Mouse (Mus musculus): ENCODE results near the gene Myo1b.
A peak's percentile ranks its signal among the peaks of the same experiment; 100 is the strongest.

Gene Myo1b

DNA sequence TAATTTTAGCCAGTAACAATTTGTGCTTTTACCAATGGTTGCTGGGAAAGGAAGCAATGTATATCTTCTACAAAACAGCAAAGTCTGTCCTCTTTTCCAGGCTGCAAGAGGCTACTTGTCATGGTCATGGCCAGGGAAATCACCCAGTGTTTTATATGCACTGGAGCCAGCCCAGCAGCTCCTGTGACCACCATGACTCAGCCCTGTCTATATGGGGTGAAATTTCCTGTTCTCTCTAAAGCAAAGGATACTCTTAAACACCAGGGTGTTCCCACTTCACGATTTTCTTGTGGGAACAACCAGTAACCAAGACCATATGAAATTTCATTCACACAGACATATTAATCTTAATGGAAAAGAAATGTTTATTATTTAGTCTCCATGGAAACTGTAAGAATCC lies 107.6 kb downstream of the Myo1b start:
- Histone ChIP-seq H3K9me3 (ENCODE audit: low read length) (no peaks in the 10 kb centered on the region), H3K4me1 (replicated peaks; ENCODE audit: low read depth, low read length) (no peaks in the 10 kb centered on the region), H3K36me3 (ENCODE audit: insufficient read depth, low read length) (no peaks in the 10 kb centered on the region), H3K4me3 (replicated peaks; ENCODE audit: low read length) (no peak overlapping the region), H3K27me3 (ENCODE audit: insufficient read depth, low read length) (no peaks in the 10 kb centered on the region)
- TF ChIP-seq POU5F1 (IDR thresholded peaks at IDR 0.05; ENCODE audit: borderline replicate concordance, low read length) (no peak), CTCF (conservative IDR thresholded peaks at IDR 0.05; ENCODE audit: low read length) (no peak), NANOG (IDR thresholded peaks at IDR 0.05; ENCODE audit: borderline replicate concordance, low read length) (no peak)

DNA sequence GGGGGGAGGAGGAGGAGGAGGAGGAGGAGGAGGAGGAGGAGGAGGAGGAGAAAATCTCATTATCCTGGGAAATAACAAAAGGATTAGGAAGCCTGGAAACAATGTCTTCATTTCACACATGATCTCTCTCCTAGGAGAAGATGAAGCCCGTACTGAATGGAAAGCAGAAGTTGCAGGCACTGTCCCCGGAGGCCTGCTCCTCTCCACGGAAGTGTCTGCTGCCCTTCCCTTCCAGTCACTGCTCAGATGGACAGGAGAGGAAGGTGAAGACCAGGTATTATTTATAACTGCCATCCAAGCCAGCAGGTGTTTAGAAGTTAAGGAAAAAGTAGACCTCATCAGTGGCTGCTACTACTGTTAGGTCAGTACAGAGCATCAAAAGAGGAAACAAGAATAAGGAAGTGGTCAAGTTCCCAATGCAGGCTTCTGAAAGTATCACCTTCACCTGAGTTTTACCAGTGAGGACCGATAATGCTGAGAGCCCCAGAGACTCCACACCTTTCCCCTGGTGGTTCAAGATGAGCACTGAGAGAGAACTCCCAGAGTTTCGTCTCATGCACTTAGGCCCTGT lies 110.7 kb downstream of the Myo1b start:
- Histone ChIP-seq H3K36me3 (ENCODE audit: insufficient read depth, low read length) (0 out of 2 replicates have a peak, but pooled peaks cover 4% of the 10 kb centered on the region), H3K9me3 (ENCODE audit: low read length) (no peaks in the 10 kb centered on the region), H3K4me1 (replicated peaks; ENCODE audit: low read depth, low read length) (peaks cover 3% of the 10 kb centered on the region; the same call in 1 of the 2 replicates), H3K4me3 (replicated peaks; ENCODE audit: low read length) (no peak overlapping the region), H3K27me3 (ENCODE audit: insufficient read depth, low read length) (no peaks in the 10 kb centered on the region)
- TF ChIP-seq CTCF (conservative IDR thresholded peaks at IDR 0.05; ENCODE audit: low read length) (no peak), POU5F1 (IDR thresholded peaks at IDR 0.05; ENCODE audit: borderline replicate concordance, low read length) (no peak), NANOG (IDR thresholded peaks at IDR 0.05; ENCODE audit: borderline replicate concordance, low read length) (no peak)

DNA sequence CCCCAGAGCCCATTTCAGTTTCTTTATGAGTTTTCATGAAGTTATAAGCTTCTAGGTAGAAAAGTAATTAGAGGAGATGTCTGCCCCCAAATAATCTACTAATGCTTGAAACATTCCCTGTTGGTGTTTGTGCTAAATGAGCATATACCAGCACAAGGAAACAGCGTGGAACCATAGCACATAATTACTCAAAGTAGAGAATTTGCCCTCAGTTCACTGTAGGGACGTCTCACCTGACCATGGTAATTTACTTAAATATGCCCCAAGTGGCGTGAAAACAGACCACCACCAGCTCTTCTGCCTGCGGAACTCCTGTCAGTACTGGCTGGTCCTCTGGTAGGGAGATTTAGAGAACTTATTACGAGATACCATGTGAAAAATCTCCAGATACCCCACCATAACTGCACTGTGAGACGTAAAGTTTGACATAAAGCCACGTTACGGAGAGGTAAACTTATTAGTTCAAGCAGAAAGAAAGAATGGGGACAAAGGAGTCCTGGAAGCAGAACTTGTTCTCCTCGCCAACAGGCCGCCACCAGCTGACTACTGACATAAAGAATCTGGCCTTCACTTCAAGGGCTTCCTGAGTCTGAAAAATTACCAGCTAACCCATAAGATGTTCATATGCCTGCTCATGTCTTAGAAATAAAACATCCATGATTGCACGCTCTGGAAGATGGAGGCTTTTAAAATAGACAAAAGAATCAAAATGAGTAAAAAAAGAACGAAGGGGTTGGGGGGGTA lies 111.4 kb downstream of the Myo1b start:
- no peak overlapping the region for H3K4me3 ChIP-seq (replicated peaks; ENCODE audit: low read length)
- TF ChIP-seq POU5F1 (IDR thresholded peaks at IDR 0.05; ENCODE audit: borderline replicate concordance, low read length) (no peak), NANOG (IDR thresholded peaks at IDR 0.05; ENCODE audit: borderline replicate concordance, low read length) (no peak), CTCF (conservative IDR thresholded peaks at IDR 0.05; ENCODE audit: low read length) (no peak)
- H3K9me3 ChIP-seq (ENCODE audit: low read length) = no peaks in the 10 kb centered on the region
- no peaks in the 10 kb centered on the region for H3K27me3 ChIP-seq (ENCODE audit: insufficient read depth, low read length)
- H3K4me1 ChIP-seq (replicated peaks; ENCODE audit: low read depth, low read length) = peaks cover 3% of the 10 kb centered on the region; the same call in 1 of the 2 replicates
- H3K36me3 ChIP-seq (ENCODE audit: insufficient read depth, low read length) = 0 out of 2 replicates have a peak, but pooled peaks cover 9% of the 10 kb centered on the region

DNA sequence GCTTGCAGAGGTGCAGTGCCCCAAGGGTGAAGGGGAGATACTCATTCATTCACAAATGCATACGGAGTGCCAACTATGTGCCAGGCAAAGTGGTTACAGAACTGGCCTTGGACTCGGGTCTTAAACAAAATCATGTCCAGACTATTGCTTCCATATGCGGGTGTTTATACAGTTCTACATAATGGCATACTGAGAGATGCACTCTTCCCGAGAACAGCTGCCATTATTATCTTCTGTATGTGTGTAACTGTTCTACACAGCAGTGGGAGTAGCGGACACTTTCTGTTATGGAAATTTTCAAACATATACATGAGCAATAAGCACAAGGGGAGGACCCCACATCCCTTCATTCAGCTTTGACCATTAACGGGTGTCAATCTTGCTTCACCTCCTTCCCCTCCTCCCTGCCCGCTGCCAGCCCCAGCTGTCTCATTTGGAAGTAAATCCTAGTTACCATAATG lies 117.8 kb downstream of the Myo1b start:
- peaks cover 13% of the 10 kb centered on the region for H3K4me1 ChIP-seq (replicated peaks; ENCODE audit: low read depth, low read length)
- TF ChIP-seq CTCF (conservative IDR thresholded peaks at IDR 0.05; ENCODE audit: low read length) (no peak), POU5F1 (IDR thresholded peaks at IDR 0.05; ENCODE audit: borderline replicate concordance, low read length) (no peak)
- 0 out of 2 replicates have a peak, but pooled peaks cover 9% of the 10 kb centered on the region for H3K36me3 ChIP-seq (ENCODE audit: insufficient read depth, low read length)
- no peaks in the 10 kb centered on the region for H3K27me3 ChIP-seq (ENCODE audit: insufficient read depth, low read length)
- no peak overlapping the region for H3K4me3 ChIP-seq (replicated peaks; ENCODE audit: low read length)
- no peaks in the 10 kb centered on the region for H3K9me3 ChIP-seq (ENCODE audit: low read length)

DNA sequence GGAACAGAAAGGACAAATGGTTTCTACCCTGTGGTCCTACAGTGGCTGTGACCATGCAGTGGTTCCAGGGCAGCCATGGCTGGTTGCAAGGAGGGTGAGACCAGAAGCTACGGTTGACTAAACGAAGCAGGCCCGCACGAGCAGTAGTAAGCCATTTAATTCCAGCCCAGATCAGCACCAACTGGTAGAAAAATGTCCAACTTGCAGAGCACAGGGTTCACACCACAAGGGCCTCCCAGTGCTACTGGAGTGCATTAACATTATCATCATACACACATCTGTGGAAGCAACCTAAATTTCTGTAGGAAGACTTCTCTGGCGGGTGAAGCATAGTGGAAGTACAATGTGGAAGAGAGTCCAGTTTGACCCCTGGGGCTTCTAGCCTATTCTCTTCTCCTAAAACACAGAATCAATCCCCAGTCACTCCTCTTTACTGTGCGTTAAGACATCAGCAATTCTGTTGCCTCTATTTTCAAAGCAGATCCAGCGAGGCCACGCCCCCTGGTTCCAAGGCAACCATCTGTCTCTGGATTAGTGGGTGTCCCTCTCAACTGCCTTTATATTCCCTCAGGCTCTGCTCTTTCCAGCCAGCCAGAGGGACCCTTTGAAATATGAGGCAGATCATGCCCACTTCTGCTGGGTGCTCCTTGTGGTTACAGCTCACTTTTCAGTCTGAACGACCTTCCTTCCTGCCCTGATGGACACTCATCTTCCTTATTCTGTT lies 120.1 kb downstream of the Myo1b start:
- H3K4me1 ChIP-seq (replicated peaks; ENCODE audit: low read depth, low read length) = peaks cover 10% of the 10 kb centered on the region
- H3K9me3 ChIP-seq (ENCODE audit: low read length) = no peaks in the 10 kb centered on the region
- H3K36me3 ChIP-seq (ENCODE audit: insufficient read depth, low read length) = 0 out of 2 replicates have a peak, but pooled peaks cover 9% of the 10 kb centered on the region
- no peak overlapping the region for H3K4me3 ChIP-seq (replicated peaks; ENCODE audit: low read length)
- TF ChIP-seq NANOG (IDR thresholded peaks at IDR 0.05; ENCODE audit: borderline replicate concordance, low read length) (peak; percentile 19; the same call in 1 of the 2 replicates), POU5F1 (IDR thresholded peaks at IDR 0.05; ENCODE audit: borderline replicate concordance, low read length) (no peak), CTCF (conservative IDR thresholded peaks at IDR 0.05; ENCODE audit: low read length) (no peak)
- no peaks in the 10 kb centered on the region for H3K27me3 ChIP-seq (ENCODE audit: insufficient read depth, low read length)

DNA sequence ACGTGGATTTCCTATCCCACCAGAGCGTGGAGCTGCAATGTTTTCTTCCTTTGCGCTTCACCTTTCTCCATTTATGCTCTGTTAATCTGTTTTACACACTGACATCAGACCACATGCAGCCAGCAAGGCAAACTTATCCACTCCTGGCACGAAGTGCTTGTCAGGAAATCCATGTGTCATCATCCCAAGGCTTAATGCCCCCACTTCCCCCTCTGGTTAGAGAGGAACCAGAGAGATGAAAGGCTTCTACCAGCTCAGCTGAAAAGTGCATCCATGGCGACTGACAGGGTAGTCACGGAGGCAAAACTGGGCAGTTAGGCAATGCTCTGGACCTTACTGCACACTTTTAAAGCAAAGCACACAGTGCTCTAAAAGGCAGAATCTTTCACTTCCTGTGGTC lies 126.6 kb downstream of the Myo1b start:
- Histone ChIP-seq H3K9me3 (ENCODE audit: low read length) (no peaks in the 10 kb centered on the region), H3K4me3 (replicated peaks; ENCODE audit: low read length) (no peak overlapping the region), H3K36me3 (ENCODE audit: insufficient read depth, low read length) (peaks cover 3% of the 10 kb centered on the region), H3K27me3 (ENCODE audit: insufficient read depth, low read length) (no peaks in the 10 kb centered on the region), H3K4me1 (replicated peaks; ENCODE audit: low read depth, low read length) (no peaks in the 10 kb centered on the region)
- no peak for TF ChIP-seq POU5F1 (IDR thresholded peaks at IDR 0.05; ENCODE audit: borderline replicate concordance, low read length)
- no peak for TF ChIP-seq CTCF (conservative IDR thresholded peaks at IDR 0.05; ENCODE audit: low read length)
- no peak for TF ChIP-seq NANOG (IDR thresholded peaks at IDR 0.05; ENCODE audit: borderline replicate concordance, low read length)

DNA sequence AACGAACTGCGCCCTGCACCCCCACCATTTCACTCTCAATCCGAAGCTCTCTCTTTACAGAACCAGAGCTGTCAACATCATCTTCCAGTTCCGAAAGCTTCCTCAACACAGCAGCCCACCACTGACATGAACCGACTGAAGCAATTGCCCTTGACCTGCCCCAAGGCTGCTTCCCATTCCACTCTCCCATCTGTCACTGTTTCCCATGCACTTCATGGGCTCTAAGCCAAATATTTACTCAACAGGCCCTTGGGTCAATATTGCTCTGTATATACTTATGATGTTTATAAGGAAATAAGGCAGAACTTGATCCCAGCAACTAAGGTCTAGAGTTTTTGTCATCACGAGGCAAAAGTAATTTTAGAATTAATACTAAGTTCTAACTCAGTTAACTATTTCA lies 133.8 kb downstream of the Myo1b start:
- Histone ChIP-seq H3K4me3 (replicated peaks; ENCODE audit: low read length) (no peak overlapping the region), H3K27me3 (ENCODE audit: insufficient read depth, low read length) (no peaks in the 10 kb centered on the region), H3K4me1 (replicated peaks; ENCODE audit: low read depth, low read length) (no peaks in the 10 kb centered on the region), H3K36me3 (ENCODE audit: insufficient read depth, low read length) (peaks cover 19% of the 10 kb centered on the region), H3K9me3 (ENCODE audit: low read length) (no peaks in the 10 kb centered on the region)
- TF ChIP-seq NANOG (IDR thresholded peaks at IDR 0.05; ENCODE audit: borderline replicate concordance, low read length) = no peak
- TF ChIP-seq CTCF (conservative IDR thresholded peaks at IDR 0.05; ENCODE audit: low read length) = no peak
- no peak for TF ChIP-seq POU5F1 (IDR thresholded peaks at IDR 0.05; ENCODE audit: borderline replicate concordance, low read length)

DNA sequence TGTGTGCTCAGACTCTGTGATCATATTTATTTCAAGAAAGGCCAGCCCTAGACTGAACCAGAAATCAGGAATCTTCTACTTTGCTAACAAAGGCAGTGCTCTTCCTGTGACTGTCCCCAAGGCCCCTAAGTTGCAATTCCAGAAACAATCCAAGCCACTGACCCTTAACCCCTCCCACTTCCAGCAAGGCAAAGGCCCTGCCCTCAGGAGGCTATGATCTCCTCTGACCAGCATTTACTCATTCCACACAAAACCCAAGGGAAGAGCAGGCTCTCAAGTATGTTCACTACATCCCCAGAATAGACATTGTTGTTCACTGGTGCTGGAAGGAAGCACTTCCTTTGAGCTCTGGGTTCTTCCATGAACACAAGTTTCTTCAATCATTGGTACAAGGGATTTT lies 135.5 kb downstream of the Myo1b start:
- no peaks in the 10 kb centered on the region for H3K9me3 ChIP-seq (ENCODE audit: low read length)
- no peak overlapping the region for H3K4me3 ChIP-seq (replicated peaks; ENCODE audit: low read length)
- peaks cover 31% of the 10 kb centered on the region for H3K36me3 ChIP-seq (ENCODE audit: insufficient read depth, low read length)
- no peaks in the 10 kb centered on the region for H3K4me1 ChIP-seq (replicated peaks; ENCODE audit: low read depth, low read length)
- TF ChIP-seq POU5F1 (IDR thresholded peaks at IDR 0.05; ENCODE audit: borderline replicate concordance, low read length) = no peak
- TF ChIP-seq CTCF (conservative IDR thresholded peaks at IDR 0.05; ENCODE audit: low read length) = no peak
- no peak for TF ChIP-seq NANOG (IDR thresholded peaks at IDR 0.05; ENCODE audit: borderline replicate concordance, low read length)
- no peaks in the 10 kb centered on the region for H3K27me3 ChIP-seq (ENCODE audit: insufficient read depth, low read length)

Data from E14TG2a.4 (cell line).